Mouse (Mus musculus) limb, embryonic 10.5 days (tissue): ENCODE measurements around the gene Chst10. TPM values are rescaled to one million over a fixed set of nuclear protein-coding genes. Genes with fewer than 3 reads are reported as not detected.

Source experiments
- DNase-seq: peaks from one replicate; pipeline ENCODE4 v3.0.0-alpha.2; 2017; ENCODE audit warnings: low spot score
- H3K27ac ChIP-seq: fragments of 300-500 bp; sonication (generic); 2 replicates; pipeline ENCODE4 v1.5.1; 2016; ENCODE audit warnings: mild to moderate bottlenecking
- H3K27me3 ChIP-seq: fragments of 300-500 bp; sonication (generic); 2 replicates; pipeline ENCODE4 v1.6.1; 2016; ENCODE audit warnings: low read depth, mild to moderate bottlenecking; ENCODE audit not compliant: poor library complexity, severe bottlenecking
- H3K36me3 ChIP-seq: fragments of 300-500 bp; sonication (generic); 2 replicates; pipeline ENCODE4 v1.6.1; 2016; ENCODE audit warnings: mild to moderate bottlenecking, moderate library complexity
- H3K4me1 ChIP-seq: fragments of 300-500 bp; sonication (generic); 2 replicates; pipeline ENCODE4 v1.6.1; 2016
- H3K4me3 ChIP-seq: fragments of 300-500 bp; sonication (generic); 2 replicates; pipeline ENCODE4 v1.5.1; 2016; ENCODE audit warnings: mild to moderate bottlenecking, moderate library complexity
- H3K9me3 ChIP-seq: fragments of 300-500 bp; sonication (generic); replicated peaks from 2 replicates; pipeline ENCODE4 v1.6.1; 2016; ENCODE audit warnings: mild to moderate bottlenecking
- WGBS: fragments of 180-500 bp; shearing (Covaris S2); methylation state at CpG from one replicate; pipeline ENCODE4 v1.1.7; 2016; 5-methylcytosine and 5-hydroxymethylcytosine counted together
- polyA plus RNA-seq: library from polyadenylated mRNA; unstranded; fragments of >200 nt; fragmentation: Nextera tagmentation; extraction: Ambion mirVana; gene quantifications from 2 replicates; pipeline ENCODE4 v1.2.1, GENCODE M21; 2016

The Chst10 gene
- polyA plus RNA-seq, 1 experiment from 2014 or later: 7.0 TPM

DNA sequence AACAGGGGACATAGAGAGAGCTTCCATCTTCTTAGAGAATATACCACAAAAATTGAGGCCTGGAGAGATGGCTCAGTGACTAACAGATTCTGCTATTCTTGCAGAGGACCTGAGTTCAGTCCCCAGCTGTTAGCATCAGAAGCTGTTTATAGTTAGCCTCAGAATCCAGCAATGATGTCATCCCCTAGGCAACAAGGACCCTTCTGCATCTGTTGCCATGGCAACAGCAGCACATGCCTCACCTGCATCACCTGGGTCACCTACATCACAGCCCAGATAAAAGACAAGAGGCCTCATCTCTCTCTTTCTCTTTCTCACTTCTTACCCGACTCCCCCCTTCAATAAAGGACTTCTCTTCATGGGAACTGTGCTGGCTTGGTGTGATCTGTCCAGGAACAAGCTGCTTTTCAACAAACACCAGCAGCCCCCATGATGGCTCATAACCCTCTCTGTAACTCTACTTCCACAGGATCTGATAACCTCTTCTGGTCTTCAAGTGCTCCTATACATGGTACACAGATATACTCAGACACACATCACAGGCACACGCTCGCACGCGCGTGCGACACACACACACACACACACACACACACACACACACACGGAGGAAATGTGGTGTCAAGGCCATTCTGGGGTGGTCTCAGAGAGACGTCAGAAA lies 37.0 kb downstream of the Chst10 start:
- no peak for DNase-seq
- no peaks in the 10 kb centered on the region for H3K4me1 ChIP-seq
- H3K4me3 ChIP-seq: no peak overlapping the region
- H3K27ac ChIP-seq: no peak overlapping the region
- no peaks in the 10 kb centered on the region for H3K36me3 ChIP-seq
- no peaks in the 10 kb centered on the region for H3K9me3 ChIP-seq
- H3K27me3 ChIP-seq: no peaks in the 10 kb centered on the region
- WGBS: 89% methylated on average over 9 of the region's 9 CpGs

- 87% methylated on average over 5 of the region's 5 CpGs for WGBS
- Histone ChIP-seq H3K9me3 (no peaks in the 10 kb centered on the region), H3K4me1 (no peaks in the 10 kb centered on the region), H3K27me3 (no peaks in the 10 kb centered on the region), H3K4me3 (no peak overlapping the region), H3K36me3 (no peaks in the 10 kb centered on the region), H3K27ac (no peak overlapping the region)
- no peak for DNase-seq
Measured at GRCm38 (mm10) chr1:38860207-38860606, 37.8 kb downstream of the Chst10 start.

GRCm38 (mm10) chr1:38856196-38856595 lies 41.8 kb downstream of the Chst10 start:
- no peaks in the 10 kb centered on the region for H3K4me1 ChIP-seq
- no peak overlapping the region for H3K4me3 ChIP-seq
- 18% methylated on average over 3 of the region's 3 CpGs for WGBS
- no peaks in the 10 kb centered on the region for H3K9me3 ChIP-seq
- peak; percentile 84 for DNase-seq
- no peak overlapping the region for H3K27ac ChIP-seq
- no peaks in the 10 kb centered on the region for H3K36me3 ChIP-seq
- no peaks in the 10 kb centered on the region; the same call in 1 of the 2 replicates for H3K27me3 ChIP-seq

DNA sequence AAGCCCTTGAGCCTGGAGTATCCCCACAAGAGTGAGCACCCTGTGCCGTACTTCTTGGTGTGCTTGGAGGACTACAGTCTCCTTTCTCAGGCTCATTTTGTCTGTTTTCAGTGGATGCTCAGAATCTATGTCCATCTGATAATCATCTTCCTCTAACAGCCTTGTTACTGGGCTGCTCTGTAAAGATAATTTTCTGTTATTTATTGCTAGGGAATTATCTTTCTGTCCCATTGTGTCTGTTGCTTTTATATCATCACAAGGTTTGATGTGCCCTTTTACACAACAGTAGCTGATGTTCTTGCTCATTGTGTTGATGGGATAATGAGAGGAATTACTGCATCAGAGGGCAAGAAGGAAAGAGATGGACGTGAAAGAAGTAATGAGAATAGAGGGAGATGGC lies 45.7 kb downstream of the Chst10 start:
- H3K27me3 ChIP-seq: no peaks in the 10 kb centered on the region; the same call in 1 of the 2 replicates

DNA sequence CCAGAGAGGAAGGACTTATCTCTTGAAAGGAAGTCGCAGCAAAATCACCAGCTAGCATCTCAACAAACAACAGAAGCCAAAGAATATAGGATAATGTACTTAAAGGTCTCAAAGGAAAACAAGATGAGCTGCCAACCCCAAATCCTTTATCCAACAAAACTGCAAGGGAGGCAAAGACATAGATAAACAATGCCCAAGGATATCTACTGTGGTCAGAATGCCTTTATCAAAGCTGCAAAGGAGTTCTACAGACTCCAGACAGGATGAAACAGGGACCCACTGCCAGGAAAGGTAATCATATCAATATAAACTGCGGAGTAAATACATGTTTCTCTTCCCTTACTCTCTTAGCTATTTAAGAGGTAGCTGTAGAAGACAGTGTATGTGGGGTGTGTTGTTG lies 47.3 kb downstream of the Chst10 start:
- DNase-seq: no peak
- H3K27ac ChIP-seq: no peak overlapping the region
- no peaks in the 10 kb centered on the region for H3K36me3 ChIP-seq
- no peak overlapping the region for H3K4me3 ChIP-seq
- WGBS: 83% methylated on average over 2 of the region's 2 CpGs
- no peaks in the 10 kb centered on the region; the same call in 1 of the 2 replicates for H3K27me3 ChIP-seq
- no peaks in the 10 kb centered on the region for H3K9me3 ChIP-seq
- no peaks in the 10 kb centered on the region for H3K4me1 ChIP-seq

More for the DNA sequence above, 45.7 kb downstream of the Chst10 start:
- Histone ChIP-seq H3K36me3 (no peaks in the 10 kb centered on the region), H3K4me1 (no peaks in the 10 kb centered on the region), H3K9me3 (no peaks in the 10 kb centered on the region), H3K27ac (no peak overlapping the region), H3K4me3 (no peak overlapping the region)
- no peak for DNase-seq
- 77% methylated on average over 2 of the region's 2 CpGs for WGBS

DNA sequence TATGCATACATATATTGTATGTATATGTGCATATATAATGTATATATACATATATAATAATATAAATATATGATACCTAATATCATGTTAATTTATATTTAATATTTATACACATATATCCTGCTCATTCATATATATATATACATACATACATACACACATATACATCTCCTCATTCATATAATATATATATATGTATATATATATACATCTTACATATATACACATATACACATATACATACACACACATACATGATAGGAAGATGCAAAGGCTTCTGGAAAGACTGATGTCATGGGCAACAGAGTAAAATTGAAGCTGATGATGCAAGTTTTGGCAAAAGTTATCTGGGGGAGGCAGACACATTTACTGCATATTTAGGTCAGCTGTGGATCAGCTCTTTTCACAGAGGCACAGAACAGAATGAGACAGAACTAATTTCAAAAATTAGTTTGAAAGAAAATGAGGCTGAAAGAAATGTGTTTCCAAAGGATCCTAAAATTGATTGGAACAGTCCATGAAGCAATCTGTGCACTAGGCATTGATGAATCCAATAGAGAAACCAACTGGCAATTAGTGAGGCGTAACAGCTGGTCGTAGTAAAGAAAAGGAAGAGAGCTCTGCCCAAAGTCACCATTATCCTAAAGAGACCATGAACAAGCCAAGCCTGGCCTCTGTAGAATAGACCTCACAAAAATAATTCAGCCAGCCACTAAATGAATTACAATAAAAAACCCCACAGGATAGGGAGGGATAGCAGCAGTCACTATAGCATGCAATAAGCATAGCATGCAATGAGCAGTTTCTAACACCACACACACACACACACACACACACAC lies 49.3 kb downstream of the Chst10 start:
- H3K36me3 ChIP-seq: no peaks in the 10 kb centered on the region
- no peaks in the 10 kb centered on the region for H3K4me1 ChIP-seq
- no peak for DNase-seq
- H3K4me3 ChIP-seq: no peak overlapping the region
- no peaks in the 10 kb centered on the region for H3K27me3 ChIP-seq
- no peak overlapping the region for H3K27ac ChIP-seq
- H3K9me3 ChIP-seq: no peaks in the 10 kb centered on the region
- 94% methylated on average over 2 of the region's 2 CpGs for WGBS

DNA sequence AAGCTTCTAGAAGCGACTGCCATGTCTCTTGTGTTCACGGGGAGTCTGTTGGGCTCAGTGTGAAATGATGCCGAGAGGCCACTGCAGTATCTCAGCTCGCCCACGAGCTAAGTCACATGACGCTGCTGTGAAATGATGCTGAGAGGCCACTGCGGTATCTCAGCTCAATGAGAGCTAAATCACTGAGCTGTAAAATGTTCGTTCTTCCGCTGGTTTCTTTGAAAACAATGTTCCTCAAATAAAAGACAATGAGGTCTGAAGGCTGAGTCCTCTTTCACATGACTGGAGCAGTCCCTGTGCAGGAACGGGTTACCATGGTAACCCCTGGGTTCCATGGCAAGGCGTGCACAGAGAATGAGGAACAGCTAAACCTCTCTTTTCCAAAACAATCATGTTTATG lies 50.0 kb downstream of the Chst10 start:
- no peaks in the 10 kb centered on the region for H3K36me3 ChIP-seq
- no peaks in the 10 kb centered on the region for H3K9me3 ChIP-seq
- no peak overlapping the region for H3K27ac ChIP-seq
- H3K4me1 ChIP-seq: no peaks in the 10 kb centered on the region
- no peak overlapping the region for H3K4me3 ChIP-seq
- DNase-seq: no peak
- WGBS: 81% methylated on average over 11 of the region's 11 CpGs
- no peaks in the 10 kb centered on the region for H3K27me3 ChIP-seq

DNA sequence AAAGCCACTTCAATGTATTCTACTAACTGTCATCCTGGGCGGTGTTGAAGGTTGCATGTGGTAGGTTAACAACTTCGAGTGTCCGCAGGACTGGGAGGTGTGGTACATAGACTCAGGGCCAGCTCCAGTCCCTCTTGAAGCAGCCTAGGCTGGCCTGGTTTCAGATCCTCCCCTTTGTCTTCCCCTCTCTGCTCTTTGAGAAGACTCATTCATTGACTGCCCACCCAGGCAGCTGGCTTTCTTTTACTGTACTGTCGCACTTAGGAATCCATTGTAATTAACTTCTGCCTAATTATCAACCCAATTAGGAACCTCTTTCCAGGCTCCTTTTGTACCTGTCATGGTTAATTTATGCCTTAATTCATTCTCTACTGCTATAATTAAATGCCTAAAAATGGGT lies 54.7 kb downstream of the Chst10 start:
- Histone ChIP-seq H3K27me3 (peaks cover 12% of the 10 kb centered on the region; the same call in 1 of the 2 replicates), H3K4me3 (no peak overlapping the region), H3K27ac (no peak overlapping the region), H3K4me1 (no peaks in the 10 kb centered on the region), H3K9me3 (no peaks in the 10 kb centered on the region), H3K36me3 (no peaks in the 10 kb centered on the region)
- 75% methylated on average over 4 of the region's 4 CpGs for WGBS
- no peak for DNase-seq

DNA sequence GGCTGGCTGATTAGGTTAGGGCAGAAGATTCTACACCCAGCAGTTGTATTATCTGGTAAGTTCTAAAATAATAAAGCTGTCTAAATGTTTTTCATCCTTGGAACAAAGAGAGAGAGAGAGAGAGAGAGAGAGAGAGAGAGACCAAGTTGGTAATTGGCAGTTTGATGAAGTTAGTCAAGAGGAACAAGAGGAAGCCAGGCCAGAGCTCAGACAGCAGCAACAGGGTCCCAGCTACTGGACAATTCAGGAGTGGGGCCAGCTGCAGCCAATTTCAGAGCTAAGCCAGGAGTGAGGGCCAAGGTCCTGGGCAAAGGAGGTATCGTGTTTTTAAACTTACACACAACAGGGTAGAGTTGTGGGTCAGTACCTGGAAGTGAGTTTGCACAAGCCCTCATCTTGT lies 55.1 kb downstream of the Chst10 start:
- Histone ChIP-seq H3K4me3 (no peak overlapping the region), H3K9me3 (no peaks in the 10 kb centered on the region), H3K36me3 (no peaks in the 10 kb centered on the region), H3K4me1 (no peaks in the 10 kb centered on the region), H3K27ac (no peak overlapping the region), H3K27me3 (peaks cover 16% of the 10 kb centered on the region; the same call in 1 of the 2 replicates)
- WGBS: 77% methylated on average over 1 of the region's 1 CpGs
- no peak for DNase-seq

DNA sequence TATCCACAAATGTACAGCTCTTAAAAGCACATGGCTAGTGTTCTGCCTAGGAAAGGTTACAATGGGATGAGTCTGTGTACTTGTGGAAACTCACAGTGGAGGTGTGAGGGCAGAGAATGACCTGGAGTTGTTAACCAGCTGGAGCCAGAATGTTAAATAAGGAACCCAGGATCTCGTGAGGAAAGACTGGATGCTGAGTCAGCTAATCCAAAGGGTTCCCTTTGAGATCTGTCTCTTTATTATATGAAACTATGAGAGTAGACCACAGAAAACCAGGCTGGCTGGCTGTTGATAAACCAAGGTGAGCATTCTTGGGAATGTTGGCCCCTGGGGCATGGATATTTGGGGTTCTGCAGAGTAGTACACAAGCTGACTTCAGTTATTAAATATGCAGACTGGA lies 58.0 kb downstream of the Chst10 start:
- H3K27me3 ChIP-seq: peaks cover 45% of the 10 kb centered on the region
- 52% methylated on average over 1 of the region's 1 CpGs for WGBS
- H3K27ac ChIP-seq: no peak overlapping the region
- peaks cover 14% of the 10 kb centered on the region for H3K4me1 ChIP-seq
- no peak for DNase-seq
- no peaks in the 10 kb centered on the region for H3K36me3 ChIP-seq
- H3K9me3 ChIP-seq: no peaks in the 10 kb centered on the region
- H3K4me3 ChIP-seq: no peak overlapping the region

- no peaks in the 10 kb centered on the region for H3K9me3 ChIP-seq
- no peak for DNase-seq
- H3K4me1 ChIP-seq: peaks cover 14% of the 10 kb centered on the region
- H3K36me3 ChIP-seq: no peaks in the 10 kb centered on the region
- 1% methylated on average over 42 of the region's 47 CpGs for WGBS
- peak within 1 kb of the TSS; percentile 81 for H3K27ac ChIP-seq
- peaks cover 60% of the 10 kb centered on the region for H3K27me3 ChIP-seq
- H3K4me3 ChIP-seq: peak within 1 kb of the TSS; percentile 73
Measured at GRCm38 (mm10) chr1:38836477-38836872, 61.5 kb downstream of the Chst10 start, which contains the start of gene Lonrf2. Gene Lonrf2, minus strand, starts transcription at chr1:38836711.

- peaks cover 14% of the 10 kb centered on the region for H3K4me1 ChIP-seq
- H3K27ac ChIP-seq: peak overlapping the region; percentile 81
- H3K36me3 ChIP-seq: no peaks in the 10 kb centered on the region
- peak overlapping the region; percentile 73 for H3K4me3 ChIP-seq
- no peaks in the 10 kb centered on the region for H3K9me3 ChIP-seq
- WGBS: 2% methylated on average over 103 of the region's 103 CpGs
- DNase-seq: peak; percentile 62
- H3K27me3 ChIP-seq: peaks cover 60% of the 10 kb centered on the region
Measured at GRCm38 (mm10) chr1:38835568-38836476, 62.1 kb downstream of the Chst10 start.
